Mouse (Mus musculus) intestine, postnatal 0 days (tissue): ENCODE data around the gene Pi4ka. TPM values are rescaled to one million over a fixed set of nuclear protein-coding genes. Genes with fewer than 3 reads are reported as not detected.

Experiments
- ATAC-seq: fragments of 200-750 bp; cut with Nextera tagmentation; 2 replicates; pipeline ENCODE4 v1.8.0; 2017; ENCODE audit warnings: mild to moderate bottlenecking, moderate TSS enrichment, moderate library complexity
- H3K27ac ChIP-seq: fragments of 300-500 bp; sonication (generic); 2 replicates; pipeline ENCODE4 v1.5.1; 2014; ENCODE audit warnings: mild to moderate bottlenecking, low read depth, low read length, moderate library complexity
- H3K27me3 ChIP-seq: fragments of 300-500 bp; sonication (generic); replicated peaks from 2 replicates; pipeline ENCODE4 v1.6.1; 2014; ENCODE audit warnings: low read length, mixed read lengths; ENCODE audit not compliant: control insufficient read depth, insufficient read depth
- H3K36me3 ChIP-seq: fragments of 300-500 bp; sonication (generic); 2 replicates; pipeline ENCODE4 v1.6.1; 2014; ENCODE audit warnings: mild to moderate bottlenecking, moderate library complexity; ENCODE audit not compliant: control insufficient read depth, insufficient read depth
- H3K4me1 ChIP-seq: fragments of 300-500 bp; sonication (generic); replicated peaks from 2 replicates; pipeline ENCODE4 v1.6.1; 2014; ENCODE audit warnings: antibody characterized with exemption, low read length, mixed read lengths; ENCODE audit not compliant: control insufficient read depth, insufficient read depth
- H3K4me2 ChIP-seq: fragments of 300-500 bp; sonication (generic); replicated peaks from 2 replicates; pipeline ENCODE4 v1.6.1; 2014; ENCODE audit warnings: low read depth, mild to moderate bottlenecking, moderate library complexity
- H3K4me3 ChIP-seq: fragments of 300-500 bp; sonication (generic); 2 replicates; pipeline ENCODE4 v1.5.1; 2014; ENCODE audit warnings: low read depth, low read length
- H3K9ac ChIP-seq: fragments of 300-500 bp; sonication (generic); 2 replicates; pipeline ENCODE4 v1.6.1; 2014; ENCODE audit warnings: mild to moderate bottlenecking, low read depth, low read length
- H3K9me3 ChIP-seq: fragments of 300-500 bp; sonication (generic); 2 replicates; pipeline ENCODE4 v1.6.1; 2016; ENCODE audit warnings: mixed run types; ENCODE audit not compliant: control insufficient read depth
- CTCF ChIP-seq: sonication (generic); IDR thresholded peaks from 2 replicates; pipeline ENCODE4 v1.5.1; 2016; ENCODE audit warnings: low read depth, mild to moderate bottlenecking, control low read depth, antibody characterized with exemption, moderate library complexity
- WGBS: fragments of 180-500 bp; shearing (Covaris S2); extraction: QIAGEN DNeasy Blood & Tissue Kit; methylation state at CpG from one replicate; pipeline ENCODE4 v1.1.7; 2014; 5-methylcytosine and 5-hydroxymethylcytosine counted together
- polyA plus RNA-seq: library from polyadenylated mRNA; unstranded; fragments of >200 nt; fragmentation: Nextera tagmentation; extraction: Ambion mirVana; gene quantifications from 2 replicates; pipeline ENCODE4 v1.2.1, GENCODE M21; 2015

Gene Pi4ka
- polyA plus RNA-seq, 1 experiment from 2014 or later: 20.5 TPM

- no peaks in the 10 kb centered on the region for H3K9me3 ChIP-seq
- no peak overlapping the region for H3K27ac ChIP-seq
- 91% methylated on average over 4 of the region's 4 CpGs for WGBS
- no peaks in the 10 kb centered on the region for H3K27me3 ChIP-seq
- no peak overlapping the region for H3K4me3 ChIP-seq
- no peak for TF ChIP-seq CTCF
- H3K4me1 ChIP-seq: no peaks in the 10 kb centered on the region
- no peak overlapping the region for H3K9ac ChIP-seq
- H3K4me2 ChIP-seq: no peak overlapping the region
- no peak for ATAC-seq
- H3K36me3 ChIP-seq: peaks cover 15% of the 10 kb centered on the region; the same call in 1 of the 2 replicates
These were observed 64.3 kb downstream of the Pi4ka start for GRCm38 (mm10) chr16:17341847-17342246.

DNA sequence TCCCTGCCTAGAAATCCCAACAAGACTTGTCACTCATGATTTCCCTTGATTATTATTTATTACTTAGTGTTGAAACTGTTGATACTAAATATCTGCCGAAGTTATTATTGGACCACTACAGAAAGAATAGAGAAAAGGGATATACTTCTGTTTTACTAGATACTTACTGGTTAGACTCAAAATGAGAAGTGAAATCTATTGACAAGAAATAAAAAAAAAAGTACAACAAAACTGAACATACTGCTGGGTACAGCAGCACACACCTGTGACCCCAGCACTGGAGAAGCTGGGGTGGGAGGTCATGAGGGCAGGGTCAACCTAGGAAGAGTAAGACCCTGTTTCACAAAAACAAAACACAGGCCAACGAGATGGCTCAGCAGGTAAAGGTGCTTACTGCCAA is 65.4 kb downstream of the Pi4ka start:
- Histone ChIP-seq H3K9me3 (no peaks in the 10 kb centered on the region), H3K4me1 (no peaks in the 10 kb centered on the region), H3K27ac (no peak overlapping the region), H3K9ac (no peak overlapping the region), H3K4me2 (no peak overlapping the region), H3K4me3 (no peak overlapping the region), H3K27me3 (no peaks in the 10 kb centered on the region), H3K36me3 (peaks cover 20% of the 10 kb centered on the region; the same call in 1 of the 2 replicates)
- 87% methylated on average over 2 of the region's 2 CpGs for WGBS
- TF ChIP-seq CTCF: no peak
- no peak for ATAC-seq

- Histone ChIP-seq H3K9me3 (no peaks in the 10 kb centered on the region), H3K27ac (no peak overlapping the region), H3K4me1 (no peaks in the 10 kb centered on the region), H3K27me3 (no peaks in the 10 kb centered on the region), H3K9ac (no peak overlapping the region), H3K4me2 (no peak overlapping the region), H3K36me3 (peaks cover 20% of the 10 kb centered on the region; the same call in 1 of the 2 replicates), H3K4me3 (no peak overlapping the region)
- ATAC-seq: no peak
- 87% methylated on average over 7 of the region's 7 CpGs for WGBS
- TF ChIP-seq CTCF: no peak
These were observed 66.4 kb downstream of the Pi4ka start for GRCm38 (mm10) chr16:17339701-17340100.

GRCm38 (mm10) chr16:17336089-17336488 is 70.0 kb downstream of the Pi4ka start:
- ATAC-seq: no peak
- no peaks in the 10 kb centered on the region for H3K27me3 ChIP-seq
- no peak overlapping the region for H3K27ac ChIP-seq
- H3K9me3 ChIP-seq: no peaks in the 10 kb centered on the region
- H3K36me3 ChIP-seq: 0 out of 2 replicates have a peak, but pooled peaks cover 13% of the 10 kb centered on the region
- H3K4me1 ChIP-seq: no peaks in the 10 kb centered on the region
- no peak overlapping the region for H3K9ac ChIP-seq
- no peak overlapping the region for H3K4me3 ChIP-seq
- WGBS: 81% methylated on average over 1 of the region's 1 CpGs
- no peak for TF ChIP-seq CTCF
- H3K4me2 ChIP-seq: no peak overlapping the region

DNA sequence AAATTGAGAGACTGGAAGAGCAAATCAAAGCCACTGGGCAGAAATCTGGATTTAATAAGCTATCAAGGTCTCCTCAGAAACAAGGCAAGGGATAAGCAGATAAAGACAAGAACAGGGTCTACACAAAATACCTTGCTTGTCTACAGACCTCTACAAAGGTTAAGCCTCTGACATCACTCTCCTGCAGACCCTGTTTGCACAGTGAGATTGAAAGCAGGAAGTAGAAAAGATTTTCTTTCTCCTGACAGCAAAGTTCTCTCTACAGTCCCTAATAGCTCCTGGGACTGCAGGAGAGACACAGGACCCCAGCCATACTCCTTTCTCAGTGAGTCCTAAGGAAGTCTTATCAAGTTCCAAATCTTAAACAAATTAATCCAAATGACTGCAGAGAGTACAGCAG is 71.5 kb downstream of the Pi4ka start:
- no peaks in the 10 kb centered on the region for H3K9me3 ChIP-seq
- no peak for ATAC-seq
- no peak overlapping the region for H3K27ac ChIP-seq
- H3K4me3 ChIP-seq: no peak overlapping the region
- H3K36me3 ChIP-seq: 0 out of 2 replicates have a peak, but pooled peaks cover 9% of the 10 kb centered on the region
- TF ChIP-seq CTCF: no peak
- no peaks in the 10 kb centered on the region for H3K4me1 ChIP-seq
- no peak overlapping the region for H3K9ac ChIP-seq
- no peaks in the 10 kb centered on the region for H3K27me3 ChIP-seq
- no peak overlapping the region for H3K4me2 ChIP-seq

GRCm38 (mm10) chr16:17331855-17332254 is 74.3 kb downstream of the Pi4ka start:
- WGBS: 95% methylated on average over 5 of the region's 5 CpGs
- ATAC-seq: no peak

GRCm38 (mm10) chr16:17331116-17331515 is 75.0 kb downstream of the Pi4ka start, which contains the start of gene Serpind1:
Gene Serpind1, plus strand, starts transcription at chr16:17331371.
- TF ChIP-seq CTCF: no peak

More at GRCm38 (mm10) chr16:17331855-17332254, 74.3 kb downstream of the Pi4ka start:
- Histone ChIP-seq H3K4me3 (no peak overlapping the region), H3K27me3 (no peaks in the 10 kb centered on the region), H3K4me2 (no peak overlapping the region), H3K9me3 (no peaks in the 10 kb centered on the region), H3K36me3 (peaks cover 4% of the 10 kb centered on the region; the same call in 1 of the 2 replicates), H3K27ac (no peak overlapping the region), H3K9ac (no peak overlapping the region), H3K4me1 (no peaks in the 10 kb centered on the region)
- TF ChIP-seq CTCF: no peak

More at GRCm38 (mm10) chr16:17331116-17331515, 75.0 kb downstream of the Pi4ka start, which contains the start of gene Serpind1:
- no peak within 1 kb of the TSS for H3K4me3 ChIP-seq
- H3K4me1 ChIP-seq: no peaks in the 10 kb centered on the region
- peaks cover 2% of the 10 kb centered on the region; the same call in 1 of the 2 replicates for H3K36me3 ChIP-seq
- no peaks in the 10 kb centered on the region for H3K27me3 ChIP-seq
- H3K9me3 ChIP-seq: no peaks in the 10 kb centered on the region
- no peak within 1 kb of the TSS for H3K4me2 ChIP-seq
- 63% methylated on average over 2 of the region's 2 CpGs for WGBS
- H3K9ac ChIP-seq: no peak within 1 kb of the TSS
- no peak for ATAC-seq
- 0 out of 2 replicates have a peak within 1 kb of the TSS, but pooled peaks have one; percentile 21 for H3K27ac ChIP-seq
